Mouse (Mus musculus): ENCODE measurements around the gene Ctf2.
"Not testable (repeated sequence)": the region's sequence is repeated elsewhere in the genome, so short reads cannot be mapped to it uniquely, and the experiment has no call there.

DNA sequence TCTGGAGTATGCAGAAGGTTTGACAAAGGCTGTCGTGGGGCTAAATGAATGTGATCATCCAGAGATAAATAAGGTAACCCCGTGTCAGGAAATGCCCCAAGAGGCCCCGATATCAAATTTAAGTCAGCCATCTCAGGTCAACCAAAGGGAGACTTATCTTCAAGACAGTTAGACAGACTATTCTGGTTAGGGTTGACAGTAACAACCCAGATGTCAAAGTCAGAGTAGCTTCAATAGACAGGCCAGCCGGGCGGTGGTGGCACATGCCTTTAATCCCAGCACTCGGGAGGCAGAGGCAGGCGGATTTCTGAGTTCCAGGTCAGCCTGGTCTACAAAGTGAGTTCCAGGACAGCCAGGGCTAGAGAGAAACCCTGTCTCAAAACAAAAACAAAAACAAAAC is 38.2 kb downstream of the Ctf2 start:
- TF ChIP-seq CTCF (IDR thresholded peaks at IDR 0.05; ENCODE audit: low read depth, low read length); EP300 (IDR thresholded peaks at IDR 0.05; ENCODE audit: insufficient read depth, low read depth, low read length): not testable (repeated sequence)

Data from ES-Bruce4 (cell line).